In the genomic region with DNA sequence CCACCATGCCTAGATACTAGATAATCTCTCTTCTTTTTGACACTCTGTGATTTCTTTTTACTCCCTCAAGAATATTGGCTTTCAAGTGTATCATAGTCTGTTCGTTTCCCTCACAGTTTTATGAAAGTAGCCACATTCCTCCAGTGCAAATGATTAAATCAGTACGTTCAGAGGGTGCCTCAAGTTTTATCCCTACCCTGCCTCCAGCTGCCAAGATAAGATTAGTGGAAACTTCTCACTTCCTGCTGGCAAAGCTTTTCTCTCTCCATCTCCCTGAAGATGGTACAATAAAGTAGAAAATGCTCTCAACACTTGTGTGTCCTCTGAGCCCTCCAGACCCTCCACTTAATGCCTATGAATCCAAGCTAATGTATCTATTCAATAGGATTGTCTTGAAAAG, we compare ENCODE assay signal across 19 mouse cellular contexts. TPM values are rescaled to one million over a fixed set of nuclear protein-coding genes. Genes with fewer than 3 reads are reported as not detected.
DNase-seq lines count a peak whose midpoint lies in the region; ATAC-seq lines count a peak whose summit lies in the region.
"Had no signal": no experiment of that assay in that cellular context is flagged by ENCODE, and none has a peak within 500 bp of the region (broad histone marks: within the 10 kb centered on the region; RNA-seq: fewer than 3 reads in every experiment).

No protein-coding gene starts in this region.

- ATAC-seq in hindbrain, embryonic 15.5 days (ENCODE audit: low FRiP score, low read depth) = no peak
- ATAC-seq in liver, embryonic 13.5 days (ENCODE audit: low read depth) = no peak
- ATAC-seq in megakaryocyte, adult 5-6 weeks (ENCODE audit: poor library complexity, severe bottlenecking) = no peak
- ATAC-seq: midbrain, embryonic 13.5 days had no signal

- H3K4me2 ChIP-seq in hindbrain, embryonic 15.5 days = peak overlapping the region; percentile 59; the same call in 1 of the 2 replicates
- peak overlapping the region; percentile 82 for H3K4me2 ChIP-seq in liver, embryonic 13.5 days

- H3K4me1 ChIP-seq in hindbrain, embryonic 15.5 days (replicated peaks) = peaks cover 25% of the 10 kb centered on the region
- H3K4me1 ChIP-seq in hindbrain, embryonic 10.5 days (replicated peaks) = peaks cover 31% of the 10 kb centered on the region
- H3K4me1 ChIP-seq in liver, embryonic 13.5 days (replicated peaks) = peaks cover 33% of the 10 kb centered on the region

- no peak overlapping the region for H3K27ac ChIP-seq in hindbrain, embryonic 15.5 days (replicated peaks)
- H3K27ac ChIP-seq in hindbrain, embryonic 10.5 days = no peak overlapping the region
- no peak overlapping the region for H3K27ac ChIP-seq in liver, embryonic 13.5 days
- H3K27ac ChIP-seq: forebrain, embryonic 12.5 days; kidney, embryonic 15.5 days; limb, embryonic 13.5 days had no signal

- H3K9ac ChIP-seq in hindbrain, embryonic 15.5 days = no peak overlapping the region
- no peak overlapping the region for H3K9ac ChIP-seq in liver, embryonic 13.5 days
- H3K9ac ChIP-seq: lung, embryonic 15.5 days had no signal

- H3K36me3 ChIP-seq in hindbrain, embryonic 15.5 days = no peaks in the 10 kb centered on the region
- H3K36me3 ChIP-seq in hindbrain, embryonic 10.5 days = no peaks in the 10 kb centered on the region
- H3K36me3 ChIP-seq in liver, embryonic 13.5 days = no peaks in the 10 kb centered on the region
- H3K36me3 ChIP-seq: forebrain, embryonic 12.5 days; hindbrain, embryonic 12.5 days; kidney, embryonic 15.5 days; limb, embryonic 13.5 days; lung, embryonic 15.5 days; midbrain, embryonic 13.5 days; neural tube, embryonic 13.5 days had no signal

- WGBS in hindbrain, embryonic 15.5 days = 68% methylated on average over 2 of the region's 2 CpGs
- WGBS in hindbrain, embryonic 10.5 days = 74% methylated on average over 2 of the region's 2 CpGs
- WGBS in liver, embryonic 13.5 days (ENCODE audit: insufficient replicate concordance) = 9% methylated on average over 2 of the region's 2 CpGs

- H3K27me3 ChIP-seq in hindbrain, embryonic 15.5 days = no peaks in the 10 kb centered on the region
- no peaks in the 10 kb centered on the region; the same call in 1 of the 2 replicates for H3K27me3 ChIP-seq in hindbrain, embryonic 10.5 days (ENCODE audit: insufficient read depth, poor library complexity, severe bottlenecking)
- no peaks in the 10 kb centered on the region for H3K27me3 ChIP-seq in liver, embryonic 13.5 days
- H3K27me3 ChIP-seq: forebrain, embryonic 12.5 days; hindbrain, embryonic 12.5 days; kidney, embryonic 15.5 days; limb, embryonic 13.5 days; lung, embryonic 15.5 days; midbrain, embryonic 13.5 days; neural tube, embryonic 13.5 days had no signal

- no peak for DNase-seq in hindbrain, embryonic 10.5 days (ENCODE audit: low spot score)
- peak; percentile 38 for DNase-seq in c-Kit-positive CD71-positive TER-119-positive erythroid progenitor cells, embryonic 14.5 days (ENCODE audit: low spot score)
- DNase-seq in liver, embryonic 13.5 days = peak; percentile 22
- no peak for DNase-seq in urinary bladder, adult 18-20 months (ENCODE audit: low spot score in 2 of 2)
- no peak for DNase-seq in gastrocnemius, postnatal 25 days
- DNase-seq: adrenal gland, postnatal 14 days; B cell, adult 2 months; cerebellum, postnatal 36 days; heart, adult 2 months; thymus, adult 2 months had no signal

- H3K9me3 ChIP-seq in hindbrain, embryonic 15.5 days = no peaks in the 10 kb centered on the region
- no peaks in the 10 kb centered on the region for H3K9me3 ChIP-seq in hindbrain, embryonic 10.5 days
- H3K9me3 ChIP-seq in liver, embryonic 13.5 days (replicated peaks) = no peaks in the 10 kb centered on the region
- H3K9me3 ChIP-seq: forebrain, embryonic 12.5 days; hindbrain, embryonic 12.5 days; kidney, embryonic 15.5 days; limb, embryonic 13.5 days; lung, embryonic 15.5 days; midbrain, embryonic 13.5 days; neural tube, embryonic 13.5 days had no signal

- no peak overlapping the region for H3K4me3 ChIP-seq in hindbrain, embryonic 15.5 days
- no peak overlapping the region for H3K4me3 ChIP-seq in hindbrain, embryonic 10.5 days
- peak overlapping the region; percentile 97; the same call in 1 of the 2 replicates for H3K4me3 ChIP-seq in liver, embryonic 13.5 days (replicated peaks)

RNA-seq across cellular contexts. Expression of gene Cep350, which starts 1.9 kb away (rescaled TPM):
- polyA plus RNA-seq in hindbrain, embryonic 15.5 days (2015; fragmentation: Nextera tagmentation; extraction: Ambion mirVana) = 9.4 and 11.2 TPM in 2 replicates
- polyA plus RNA-seq in hindbrain, embryonic 10.5 days (2016; fragmentation: Nextera tagmentation; extraction: Ambion mirVana) = 6.5 and 7.0 TPM in 2 replicates
- 5.0 TPM in 2 replicates for polyA plus RNA-seq in liver, embryonic 13.5 days (2015; fragmentation: Nextera tagmentation; extraction: Ambion mirVana)
- 10 to 100 TPM; 30.7 to 32.1 TPM for total RNA-seq in gastrocnemius, postnatal 25 days (2021)
- 63.2 and 71.0 TPM in 2 replicates for total RNA-seq in megakaryocyte, adult 5-6 weeks (2015)
- total RNA-seq in megakaryocyte, adult 5-6 weeks (2017) = 56.6 and 73.9 TPM in 2 replicates

Comparison
In these comparisons a context has a peak if more than half of its experiments do, and no peak if none do; other contexts are left out.
1. DNase-seq: peak in c-Kit-positive CD71-positive TER-119-positive erythroid progenitor cells, embryonic 14.5 days (single experiment) and liver, embryonic 13.5 days (single experiment); none in hindbrain, embryonic 10.5 days (single experiment), urinary bladder, adult 18-20 months (0 of 2) and gastrocnemius, postnatal 25 days (single experiment).